Comparison of ENCODE assay signal across 15 mouse cellular contexts in the genomic region with DNA sequence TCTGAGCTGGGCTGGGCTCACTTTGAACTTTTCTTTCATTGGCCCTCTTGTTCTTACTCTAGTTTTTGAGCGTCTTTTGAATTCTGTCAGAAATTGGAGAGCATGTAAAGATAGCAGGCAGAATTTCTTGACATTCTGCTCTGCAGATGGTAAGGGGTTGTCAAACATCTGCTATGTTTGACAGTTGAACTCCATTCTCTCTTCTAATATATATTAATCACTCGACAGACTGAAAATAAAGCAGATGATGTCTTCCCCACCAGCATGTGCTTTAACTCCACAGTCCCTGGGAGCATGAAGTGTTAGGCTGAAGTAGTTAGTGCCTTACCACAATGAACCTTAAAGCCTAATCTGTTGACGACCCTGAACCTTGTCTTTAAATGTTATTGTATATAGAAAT.
DNase-seq lines count a peak whose midpoint lies in the region; ATAC-seq and TF ChIP-seq lines count a peak whose summit lies in the region.
"Had no signal": no experiment of that assay in that cellular context is flagged by ENCODE, and none has a peak within 500 bp of the region (broad histone marks: within the 10 kb centered on the region; RNA-seq: fewer than 3 reads in every experiment).

No protein-coding gene starts in this region.

- no peak overlapping the region for H3K27ac ChIP-seq in forebrain, embryonic 15.5 days (replicated peaks)
- no peak overlapping the region for H3K27ac ChIP-seq in forebrain, embryonic 10.5 days
- no peak overlapping the region for H3K27ac ChIP-seq in forebrain, postnatal 0 days (ENCODE audit: low read depth, low read length)
- no peak overlapping the region for H3K27ac ChIP-seq in forebrain, embryonic 13.5 days
- H3K27ac ChIP-seq: embryonic facial prominence, embryonic 10.5 days; embryonic facial prominence, embryonic 12.5 days had no signal

- no peak for DNase-seq in forebrain, embryonic 10.5 days (ENCODE audit: extremely low spot score, low spot score)
- DNase-seq in forebrain, postnatal 0 days = peak; percentile 27
- no peak for DNase-seq in gastrocnemius, postnatal 25 days
- DNase-seq: adrenal gland, adult 2 months; adrenal gland, postnatal 10 days; adrenal gland, postnatal 25 days; cerebellum, adult 11-12 months; cerebellum, adult 2 months; cerebellum, adult 9-10 months; cerebellum, postnatal 10 days; cerebellum, postnatal 25 days had no signal

- no peak overlapping the region for H3K4me2 ChIP-seq in forebrain, embryonic 15.5 days (replicated peaks)
- no peak overlapping the region for H3K4me2 ChIP-seq in forebrain, postnatal 0 days (ENCODE audit: low read depth)
- H3K4me2 ChIP-seq in forebrain, embryonic 13.5 days = no peak overlapping the region
- H3K4me2 ChIP-seq: embryonic facial prominence, embryonic 12.5 days had no signal

- ATAC-seq in forebrain, embryonic 15.5 days (replicated peaks) = peak; percentile 33
- ATAC-seq in forebrain, postnatal 0 days = peak; percentile 76; the same call in 1 of the 2 replicates
- no peak; the same call in 1 of the 2 replicates for ATAC-seq in forebrain, embryonic 13.5 days

- H3K36me3 ChIP-seq in forebrain, embryonic 15.5 days = no peaks in the 10 kb centered on the region
- no peaks in the 10 kb centered on the region for H3K36me3 ChIP-seq in forebrain, embryonic 10.5 days (replicated peaks)
- H3K36me3 ChIP-seq in forebrain, postnatal 0 days (ENCODE audit: insufficient read depth) = no peaks in the 10 kb centered on the region
- no peaks in the 10 kb centered on the region for H3K36me3 ChIP-seq in forebrain, embryonic 13.5 days (ENCODE audit: poor library complexity, severe bottlenecking)
- H3K36me3 ChIP-seq: embryonic facial prominence, embryonic 10.5 days; embryonic facial prominence, embryonic 12.5 days had no signal

- WGBS in forebrain, embryonic 15.5 days = 60% methylated on average over 3 of the region's 3 CpGs
- WGBS in forebrain, embryonic 10.5 days = 91% methylated on average over 3 of the region's 3 CpGs
- 56% methylated on average over 3 of the region's 3 CpGs for WGBS in forebrain, postnatal 0 days
- WGBS in forebrain, embryonic 13.5 days = 77% methylated on average over 3 of the region's 3 CpGs

- no peaks in the 10 kb centered on the region for H3K27me3 ChIP-seq in forebrain, embryonic 15.5 days
- no peaks in the 10 kb centered on the region for H3K27me3 ChIP-seq in forebrain, embryonic 10.5 days (ENCODE audit: poor library complexity, severe bottlenecking)
- H3K27me3 ChIP-seq in forebrain, postnatal 0 days (ENCODE audit: insufficient read depth, low read length) = no peaks in the 10 kb centered on the region
- H3K27me3 ChIP-seq in forebrain, embryonic 13.5 days = no peaks in the 10 kb centered on the region
- H3K27me3 ChIP-seq: embryonic facial prominence, embryonic 12.5 days had no signal

- TF ChIP-seq CTCF in forebrain, postnatal 0 days (IDR thresholded peaks at IDR 0.05; ENCODE audit: low read depth) = no peak

- H3K9me3 ChIP-seq in forebrain, embryonic 15.5 days = no peaks in the 10 kb centered on the region
- H3K9me3 ChIP-seq in forebrain, embryonic 10.5 days = peaks cover 5% of the 10 kb centered on the region; the same call in 1 of the 2 replicates
- H3K9me3 ChIP-seq in forebrain, postnatal 0 days (ENCODE audit: low read length) = no peaks in the 10 kb centered on the region
- H3K9me3 ChIP-seq in forebrain, embryonic 13.5 days (replicated peaks) = 0 out of 2 replicates have a peak, but pooled peaks cover 5% of the 10 kb centered on the region
- H3K9me3 ChIP-seq: embryonic facial prominence, embryonic 10.5 days had no signal

- no peak overlapping the region for H3K9ac ChIP-seq in forebrain, embryonic 15.5 days (replicated peaks)
- H3K9ac ChIP-seq in forebrain, postnatal 0 days = no peak overlapping the region
- H3K9ac ChIP-seq in forebrain, embryonic 13.5 days = no peak overlapping the region
- H3K9ac ChIP-seq: embryonic facial prominence, embryonic 12.5 days had no signal

- H3K4me1 ChIP-seq in forebrain, embryonic 15.5 days = peaks cover under 1% of the 10 kb centered on the region; the same call in 1 of the 2 replicates
- no peaks in the 10 kb centered on the region for H3K4me1 ChIP-seq in forebrain, embryonic 10.5 days
- H3K4me1 ChIP-seq in forebrain, postnatal 0 days (ENCODE audit: insufficient read depth) = no peaks in the 10 kb centered on the region
- no peaks in the 10 kb centered on the region for H3K4me1 ChIP-seq in forebrain, embryonic 13.5 days
- H3K4me1 ChIP-seq: embryonic facial prominence, embryonic 10.5 days; embryonic facial prominence, embryonic 12.5 days had no signal

- no peak overlapping the region for H3K4me3 ChIP-seq in forebrain, embryonic 15.5 days
- H3K4me3 ChIP-seq in forebrain, embryonic 10.5 days = no peak overlapping the region
- H3K4me3 ChIP-seq in forebrain, postnatal 0 days (ENCODE audit: low read depth, low read length) = no peak overlapping the region
- no peak overlapping the region for H3K4me3 ChIP-seq in forebrain, embryonic 13.5 days
- H3K4me3 ChIP-seq: embryonic facial prominence, embryonic 10.5 days; embryonic facial prominence, embryonic 12.5 days had no signal
